Mouse (Mus musculus): ENCODE results near the gene Trib2. TPM values are rescaled to one million over a fixed set of nuclear protein-coding genes. Genes with fewer than 3 reads are reported as not detected.

The Trib2 gene
- polyA plus RNA-seq, 1 experiment from 2014 or later = 11.2 TPM

- Histone ChIP-seq H3K36me3 (ENCODE audit: control insufficient read depth, insufficient read depth) (no peaks in the 10 kb centered on the region), H3K4me3 (ENCODE audit: low read depth, low read length) (no peak overlapping the region), H3K4me2 (replicated peaks; ENCODE audit: low read depth) (no peak overlapping the region), H3K27ac (ENCODE audit: low read depth, low read length) (no peak overlapping the region), H3K9ac (ENCODE audit: low read depth, low read length) (no peak overlapping the region), H3K27me3 (replicated peaks; ENCODE audit: control insufficient read depth, insufficient read depth, low read length) (no peaks in the 10 kb centered on the region), H3K4me1 (replicated peaks; ENCODE audit: control insufficient read depth, insufficient read depth, low read length) (no peaks in the 10 kb centered on the region), H3K9me3 (ENCODE audit: control insufficient read depth) (no peaks in the 10 kb centered on the region)
- no peak for ATAC-seq
- no peak for TF ChIP-seq CTCF (IDR thresholded peaks at IDR 0.05; ENCODE audit: low read depth)
- WGBS = 90% methylated on average over 3 of the region's 3 CpGs
Measured at GRCm38 (mm10) chr12:15831941-15832673, 15.4 kb upstream of the Trib2 start.

- no peak for ATAC-seq
- Histone ChIP-seq H3K4me2 (replicated peaks; ENCODE audit: low read depth) (no peak overlapping the region), H3K4me3 (ENCODE audit: low read depth, low read length) (no peak overlapping the region), H3K4me1 (replicated peaks; ENCODE audit: control insufficient read depth, insufficient read depth, low read length) (no peaks in the 10 kb centered on the region), H3K27ac (ENCODE audit: low read depth, low read length) (no peak overlapping the region), H3K9me3 (ENCODE audit: control insufficient read depth) (no peaks in the 10 kb centered on the region), H3K9ac (ENCODE audit: low read depth, low read length) (no peak overlapping the region), H3K27me3 (replicated peaks; ENCODE audit: control insufficient read depth, insufficient read depth, low read length) (no peaks in the 10 kb centered on the region), H3K36me3 (ENCODE audit: control insufficient read depth, insufficient read depth) (no peaks in the 10 kb centered on the region)
- no peak for TF ChIP-seq CTCF (IDR thresholded peaks at IDR 0.05; ENCODE audit: low read depth)
- WGBS = 85% methylated on average over 3 of the region's 3 CpGs
Measured at GRCm38 (mm10) chr12:15830750-15831149, 14.0 kb upstream of the Trib2 start.

GRCm38 (mm10) chr12:15828815-15829398 lies 12.2 kb upstream of the Trib2 start:
- Histone ChIP-seq H3K36me3 (ENCODE audit: control insufficient read depth, insufficient read depth) (no peaks in the 10 kb centered on the region), H3K4me3 (ENCODE audit: low read depth, low read length) (no peak overlapping the region), H3K4me2 (replicated peaks; ENCODE audit: low read depth) (no peak overlapping the region), H3K9me3 (ENCODE audit: control insufficient read depth) (no peaks in the 10 kb centered on the region), H3K4me1 (replicated peaks; ENCODE audit: control insufficient read depth, insufficient read depth, low read length) (no peaks in the 10 kb centered on the region), H3K27ac (ENCODE audit: low read depth, low read length) (no peak overlapping the region), H3K9ac (ENCODE audit: low read depth, low read length) (no peak overlapping the region), H3K27me3 (replicated peaks; ENCODE audit: control insufficient read depth, insufficient read depth, low read length) (no peaks in the 10 kb centered on the region)
- 66% methylated on average over 2 of the region's 2 CpGs for WGBS
- no peak for TF ChIP-seq CTCF (IDR thresholded peaks at IDR 0.05; ENCODE audit: low read depth)
- no peak for ATAC-seq

- Histone ChIP-seq H3K4me1 (replicated peaks; ENCODE audit: control insufficient read depth, insufficient read depth, low read length) (0 out of 2 replicates have a peak, but pooled peaks cover 4% of the 10 kb centered on the region), H3K4me3 (ENCODE audit: low read depth, low read length) (no peak overlapping the region), H3K9ac (ENCODE audit: low read depth, low read length) (no peak overlapping the region), H3K36me3 (ENCODE audit: control insufficient read depth, insufficient read depth) (no peaks in the 10 kb centered on the region), H3K27me3 (replicated peaks; ENCODE audit: control insufficient read depth, insufficient read depth, low read length) (no peaks in the 10 kb centered on the region; the same call in 1 of the 2 replicates), H3K9me3 (ENCODE audit: control insufficient read depth) (no peaks in the 10 kb centered on the region), H3K4me2 (replicated peaks; ENCODE audit: low read depth) (no peak overlapping the region), H3K27ac (ENCODE audit: low read depth, low read length) (no peak overlapping the region)
- no peak for ATAC-seq
- TF ChIP-seq CTCF (IDR thresholded peaks at IDR 0.05; ENCODE audit: low read depth) = no peak
Measured at GRCm38 (mm10) chr12:15821019-15821418, 4.3 kb upstream of the Trib2 start.

- TF ChIP-seq CTCF (IDR thresholded peaks at IDR 0.05; ENCODE audit: low read depth) = no peak
- Histone ChIP-seq H3K4me3 (ENCODE audit: low read depth, low read length) (peak overlapping the region; percentile 70), H3K9me3 (ENCODE audit: control insufficient read depth) (no peaks in the 10 kb centered on the region), H3K27me3 (replicated peaks; ENCODE audit: control insufficient read depth, insufficient read depth, low read length) (peaks cover 12% of the 10 kb centered on the region; the same call in 1 of the 2 replicates), H3K4me1 (replicated peaks; ENCODE audit: control insufficient read depth, insufficient read depth, low read length) (0 out of 2 replicates have a peak, but pooled peaks cover 4% of the 10 kb centered on the region), H3K9ac (ENCODE audit: low read depth, low read length) (peak overlapping the region; percentile 2; the same call in 1 of the 2 replicates), H3K27ac (ENCODE audit: low read depth, low read length) (no peak overlapping the region), H3K36me3 (ENCODE audit: control insufficient read depth, insufficient read depth) (no peaks in the 10 kb centered on the region), H3K4me2 (replicated peaks; ENCODE audit: low read depth) (peak overlapping the region; percentile 78)
- whole genome bisulfite sequencing = 12% methylated on average over 4 of the region's 4 CpGs
- no peak for ATAC-seq
Measured at GRCm38 (mm10) chr12:15817365-15817764, 643 bp upstream of the Trib2 start.

DNA sequence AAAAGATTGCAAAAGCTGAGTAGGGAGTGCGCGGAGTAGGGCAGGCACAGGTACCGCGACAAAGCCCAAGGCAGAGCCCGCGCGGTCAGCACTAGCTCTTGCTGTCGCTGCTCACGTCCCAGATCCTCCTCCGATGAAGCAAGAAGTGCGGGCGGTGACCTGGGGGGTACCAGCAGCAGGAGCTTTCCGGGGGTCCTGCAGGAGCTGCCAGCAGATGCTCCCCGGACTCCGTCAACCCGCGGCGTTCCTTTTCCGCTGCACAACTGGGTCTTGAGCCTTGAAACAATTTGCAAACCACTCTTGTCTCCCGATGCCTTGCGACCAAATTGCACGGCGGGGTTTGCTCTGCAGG lies 492 bp downstream of the Trib2 start:
- peak overlapping the region; percentile 70 for H3K4me3 ChIP-seq (ENCODE audit: low read depth, low read length)
- H3K9ac ChIP-seq (ENCODE audit: low read depth, low read length) = peak overlapping the region; percentile 71
- H3K4me2 ChIP-seq (replicated peaks; ENCODE audit: low read depth) = peak overlapping the region; percentile 78
- peak overlapping the region; percentile 82 for H3K27ac ChIP-seq (ENCODE audit: low read depth, low read length)
- H3K9me3 ChIP-seq (ENCODE audit: control insufficient read depth) = no peaks in the 10 kb centered on the region
- ATAC-seq = no peak
- H3K27me3 ChIP-seq (replicated peaks; ENCODE audit: control insufficient read depth, insufficient read depth, low read length) = peaks cover 12% of the 10 kb centered on the region; the same call in 1 of the 2 replicates
- H3K36me3 ChIP-seq (ENCODE audit: control insufficient read depth, insufficient read depth) = no peaks in the 10 kb centered on the region
- 0 out of 2 replicates have a peak, but pooled peaks cover 4% of the 10 kb centered on the region for H3K4me1 ChIP-seq (replicated peaks; ENCODE audit: control insufficient read depth, insufficient read depth, low read length)
- TF ChIP-seq CTCF (IDR thresholded peaks at IDR 0.05; ENCODE audit: low read depth) = no peak
- WGBS = under 1% methylated on average over 23 of the region's 23 CpGs

Measured in intestine, postnatal 0 days (tissue).